Comparison of ENCODE assay signal across 9 mouse cellular contexts in genomic region chr10:93276857-93277256, GRCm38 (mm10). TPM values are rescaled to one million over a fixed set of nuclear protein-coding genes. Genes with fewer than 3 reads are reported as not detected.
DNase-seq lines count a peak whose midpoint lies in the region; ATAC-seq and TF ChIP-seq lines count a peak whose summit lies in the region.
"Had no signal": no experiment of that assay in that cellular context is flagged by ENCODE, and none has a peak within 500 bp of the region (broad histone marks: within the 10 kb centered on the region; RNA-seq: fewer than 3 reads in every experiment).

No protein-coding gene starts in this region.

- H3K4me2 ChIP-seq in heart, embryonic 14.5 days (ENCODE audit: low read length): peak overlapping the region; percentile 58
- peak overlapping the region; percentile 61 for H3K4me2 ChIP-seq in forebrain, embryonic 16.5 days (ENCODE audit: low read length)
- peak overlapping the region; percentile 55 for H3K4me2 ChIP-seq in midbrain, embryonic 13.5 days (replicated peaks)

- peak overlapping the region; percentile 64; the same call in 1 of the 2 replicates for H3K9ac ChIP-seq in heart, embryonic 14.5 days (ENCODE audit: low read length)
- peak overlapping the region; percentile 23 for H3K9ac ChIP-seq in forebrain, embryonic 16.5 days (replicated peaks; ENCODE audit: low read depth, low read length)
- peak overlapping the region; percentile 56 for H3K9ac ChIP-seq in midbrain, embryonic 13.5 days (replicated peaks)

- peaks cover 44 to 71% of the 10 kb centered on the region in 2 experiments for H3K4me1 ChIP-seq in heart, embryonic 14.5 days (ENCODE audit: control insufficient read depth in 2 of 2, insufficient read depth in 2 of 2, low read length in 2 of 2)
- peaks cover 42% of the 10 kb centered on the region for H3K4me1 ChIP-seq in cerebellum, adult 2 months (ENCODE audit: control insufficient read depth, insufficient read depth, low read length)
- H3K4me1 ChIP-seq in forebrain, embryonic 16.5 days (replicated peaks; ENCODE audit: control insufficient read depth, insufficient read depth, low read length): peaks cover 41% of the 10 kb centered on the region
- H3K4me1 ChIP-seq in midbrain, embryonic 13.5 days (replicated peaks): peaks cover 37% of the 10 kb centered on the region

- peaks cover 15% of the 10 kb centered on the region for H3K36me3 ChIP-seq in heart, embryonic 14.5 days (ENCODE audit: control insufficient read depth, insufficient read depth, low read length)
- no peaks in the 10 kb centered on the region for H3K36me3 ChIP-seq in forebrain, embryonic 16.5 days (ENCODE audit: control insufficient read depth, insufficient read depth)
- H3K36me3 ChIP-seq in midbrain, embryonic 13.5 days: no peaks in the 10 kb centered on the region

- peak overlapping the region; percentile 27 to 64 for H3K27ac ChIP-seq in heart, embryonic 14.5 days (replicated peaks in 1 of 2; ENCODE audit: control insufficient read depth in 1 of 2, insufficient read depth in 1 of 2, low read depth in 2 of 2, low read length in 2 of 2)
- H3K27ac ChIP-seq in cerebellum, adult 2 months (ENCODE audit: insufficient read depth, low read length): peak overlapping the region; percentile 84
- peak overlapping the region; percentile 93 for H3K27ac ChIP-seq in forebrain, embryonic 16.5 days (ENCODE audit: low read length)
- H3K27ac ChIP-seq in midbrain, embryonic 13.5 days: peak overlapping the region; percentile 83

- no peaks in the 10 kb centered on the region for H3K9me3 ChIP-seq in heart, embryonic 14.5 days (ENCODE audit: control insufficient read depth, low read length)
- H3K9me3 ChIP-seq in forebrain, embryonic 16.5 days (ENCODE audit: control insufficient read depth, low read length): no peaks in the 10 kb centered on the region
- H3K9me3 ChIP-seq in midbrain, embryonic 13.5 days: no peaks in the 10 kb centered on the region
- H3K9me3 ChIP-seq: megakaryocyte, embryonic 14.5 days had no signal

- peak; percentile 1; the same call in 1 of the 2 replicates for TF ChIP-seq POLR2A in cerebellum, adult 2 months (IDR thresholded peaks at IDR 0.05; ENCODE audit: borderline replicate concordance, insufficient read depth, low read length)

- no peak for DNase-seq in heart, postnatal 14 days
- peak; percentile 79 to 82 for DNase-seq in cerebellum, adult 2 months
- no peak for DNase-seq in yolk sac, embryonic 10.5 days (ENCODE audit: low spot score)
- DNase-seq in thymus, postnatal 36 days: no peak

- WGBS in heart, embryonic 14.5 days: 51% methylated on average over 9 of the region's 9 CpGs
- WGBS in cerebellum, adult 2 months: 4% methylated on average over 9 of the region's 9 CpGs
- WGBS in forebrain, embryonic 16.5 days: 22% methylated on average over 9 of the region's 9 CpGs
- whole genome bisulfite sequencing in midbrain, embryonic 13.5 days: 64% methylated on average over 9 of the region's 9 CpGs

- intact Hi-C loops in heart, postnatal 14 days (cut with DNase I): no loop called here

- no peaks in the 10 kb centered on the region for H3K27me3 ChIP-seq in heart, embryonic 14.5 days (ENCODE audit: control insufficient read depth, insufficient read depth, low read length)
- no peaks in the 10 kb centered on the region for H3K27me3 ChIP-seq in cerebellum, adult 2 months (ENCODE audit: control insufficient read depth, insufficient read depth, low read length)
- no peaks in the 10 kb centered on the region for H3K27me3 ChIP-seq in forebrain, embryonic 16.5 days (replicated peaks; ENCODE audit: control insufficient read depth, insufficient read depth, low read length)
- no peaks in the 10 kb centered on the region for H3K27me3 ChIP-seq in midbrain, embryonic 13.5 days
- H3K27me3 ChIP-seq: megakaryocyte, embryonic 14.5 days had no signal

- H3K4me3 ChIP-seq in heart, embryonic 14.5 days (ENCODE audit: control insufficient read depth in 1 of 2, insufficient read depth in 1 of 2, low read depth in 1 of 2, low read length in 2 of 2): peak overlapping the region; percentile 19 to 25; a peak in 2 of 4 replicates
- H3K4me3 ChIP-seq in cerebellum, adult 2 months (replicated peaks; ENCODE audit: insufficient read depth, low read depth, low read length): no peak overlapping the region
- H3K4me3 ChIP-seq in forebrain, embryonic 16.5 days (replicated peaks; ENCODE audit: low read length): peak overlapping the region; percentile 29
- H3K4me3 ChIP-seq in midbrain, embryonic 13.5 days (replicated peaks): peak overlapping the region; percentile 36
- H3K4me3 ChIP-seq: megakaryocyte, embryonic 14.5 days had no signal

- no peak for ATAC-seq in heart, embryonic 14.5 days (ENCODE audit: insufficient number of reproducible peaks, insufficient read depth, low FRiP score, low read depth)
- no peak for ATAC-seq in forebrain, embryonic 16.5 days
- no peak for ATAC-seq in midbrain, embryonic 13.5 days
- no peak for ATAC-seq in megakaryocyte progenitor cell, adult 5-6 weeks (replicated peaks; ENCODE audit: poor library complexity)

- TF ChIP-seq CTCF in cerebellum, adult 2 months (IDR thresholded peaks at IDR 0.05; ENCODE audit: borderline replicate concordance, insufficient read depth, low read depth, low read length): no peak

RNA-seq across cellular contexts. Expression of gene Elk3, which starts 34.1 kb away (rescaled TPM):
- 42.8 and 46.5 TPM in 2 replicates for polyA plus RNA-seq in heart, embryonic 14.5 days (2014; fragmentation: Nextera tagmentation; extraction: Ambion mirVana)
- total RNA-seq in heart, postnatal 14 days (2021): 10 to 100 TPM; 64.1 to 67.2 TPM
- polyA plus RNA-seq in cerebellum, adult 2 months (2012; rRNA removed): 5.7 and 5.9 TPM in 2 replicates
- 6.6 and 9.8 TPM in 2 replicates for polyA plus RNA-seq in forebrain, embryonic 16.5 days (2015; fragmentation: Nextera tagmentation; extraction: Ambion mirVana)
- polyA plus RNA-seq in midbrain, embryonic 13.5 days (2015; fragmentation: Nextera tagmentation; extraction: Ambion mirVana): 7.7 and 8.5 TPM in 2 replicates
- 27.0 and 28.4 TPM in 2 replicates for total RNA-seq in megakaryocyte progenitor cell, adult 5-6 weeks (2015)
- total RNA-seq in megakaryocyte progenitor cell, adult 5-6 weeks (2017): 15.9 and 17.6 TPM in 2 replicates

Comparison
In these comparisons a context has a peak if more than half of its experiments do, and no peak if none do; other contexts are left out.
1. DNase-seq: peak in cerebellum, adult 2 months (2 of 2); none in heart, postnatal 14 days (0 of 2), yolk sac, embryonic 10.5 days (single experiment) and thymus, postnatal 36 days (0 of 2).
2. Peak in every context shown above with its lines, with median percentiles within 50 percentile points of each other: H3K27ac ChIP-seq, H3K4me2 ChIP-seq and H3K9ac ChIP-seq.